Mouse (Mus musculus) midbrain, postnatal 0 days (tissue): ENCODE data around the gene Med21. TPM values are rescaled to one million over a fixed set of nuclear protein-coding genes. Genes with fewer than 3 reads are reported as not detected.

Experiments used
- ATAC-seq: fragments of 200-750 bp; cut with Nextera tagmentation; 2 replicates; pipeline ENCODE4 v1.8.0; 2017; ENCODE audit warnings: moderate number of reproducible peaks, mild to moderate bottlenecking, moderate TSS enrichment, moderate library complexity; ENCODE audit not compliant: low FRiP score
- DNase-seq: peaks from one replicate; pipeline ENCODE4 v3.0.0-alpha.2; 2015; ENCODE audit warnings: low spot score
- H3K27ac ChIP-seq: fragments of 300-500 bp; sonication (generic); 2 replicates; pipeline ENCODE4 v1.5.1; 2014; ENCODE audit warnings: low read depth, mild to moderate bottlenecking, low read length, mixed read lengths
- H3K27me3 ChIP-seq: fragments of 300-500 bp; sonication (generic); 2 replicates; pipeline ENCODE4 v1.6.1; 2014; ENCODE audit warnings: low read length, control low read depth, mixed read lengths; ENCODE audit not compliant: insufficient read depth
- H3K36me3 ChIP-seq: fragments of 300-500 bp; sonication (generic); 2 replicates; pipeline ENCODE4 v1.6.1; 2014; ENCODE audit warnings: low read length, control low read depth, mixed read lengths; ENCODE audit not compliant: insufficient read depth
- H3K4me1 ChIP-seq: fragments of 300-500 bp; sonication (generic); 2 replicates; pipeline ENCODE4 v1.6.1; 2014; ENCODE audit warnings: mild to moderate bottlenecking, control low read depth, antibody characterized with exemption, low read length, mixed read lengths; ENCODE audit not compliant: insufficient read depth
- H3K4me2 ChIP-seq: fragments of 300-500 bp; sonication (generic); 2 replicates; pipeline ENCODE4 v1.6.1; 2014; ENCODE audit warnings: low read depth, mild to moderate bottlenecking, low read length, mixed read lengths; ENCODE audit not compliant: poor library complexity, severe bottlenecking
- H3K4me3 ChIP-seq: fragments of 300-500 bp; sonication (generic); 2 replicates; pipeline ENCODE4 v1.5.1; 2014; ENCODE audit warnings: low read depth, mild to moderate bottlenecking, low read length, moderate library complexity
- H3K9ac ChIP-seq: fragments of 300-500 bp; sonication (generic); replicated peaks from 2 replicates; pipeline ENCODE4 v1.6.1; 2014; ENCODE audit warnings: mild to moderate bottlenecking, low read length, moderate library complexity, mixed read lengths; ENCODE audit not compliant: poor library complexity, severe bottlenecking
- H3K9me3 ChIP-seq: fragments of 300-500 bp; sonication (generic); 2 replicates; pipeline ENCODE4 v1.6.1; 2016; ENCODE audit warnings: low read length, control low read depth
- CTCF ChIP-seq: IDR thresholded peaks from 2 replicates; pipeline ENCODE4 v1.5.1; 2016; ENCODE audit warnings: antibody characterized with exemption, mild to moderate bottlenecking
- whole genome bisulfite sequencing: fragments of 180-500 bp; shearing (Covaris S2); extraction: QIAGEN DNeasy Blood & Tissue Kit; methylation state at CpG from one replicate; pipeline ENCODE4 v1.1.7; 2014; 5-methylcytosine and 5-hydroxymethylcytosine counted together
- polyA plus RNA-seq: library from polyadenylated mRNA; unstranded; fragments of >200 nt; fragmentation: Nextera tagmentation; extraction: Ambion mirVana; gene quantifications from 2 replicates; pipeline ENCODE4 v1.2.1, GENCODE M21; 2015
- total RNA-seq: library from RNA; depleted of rRNA; stranded (reverse); fragments of >200 nt; gene quantifications from 2 replicates; pipeline ENCODE4 v1.2.3, GENCODE M21; 2014; rRNA removed

The Med21 gene
- total and polyA plus RNA-seq, 2 experiments from 2014 or later, result 34.6 to 101 TPM

DNA sequence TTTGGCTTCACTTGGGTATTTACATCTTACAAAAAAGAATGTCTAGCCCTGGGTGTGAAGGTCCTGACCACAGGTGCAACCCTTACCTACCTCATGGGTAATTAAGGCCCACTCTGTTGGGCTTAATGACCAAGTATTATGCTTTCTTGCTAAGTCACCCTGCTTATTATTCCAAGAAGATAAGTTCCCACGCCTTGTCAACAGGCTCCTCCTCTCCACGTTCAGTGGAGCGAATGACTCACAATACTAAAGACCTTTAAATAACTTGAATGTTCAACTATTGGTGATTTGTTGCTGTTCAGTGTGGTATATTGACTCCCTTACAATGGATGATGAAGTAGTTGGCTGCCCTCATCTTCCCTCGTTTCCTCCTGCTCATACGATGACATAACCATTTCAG, 55.4 kb downstream of the Med21 start:
- Histone ChIP-seq H3K4me3 (no peak overlapping the region), H3K27ac (no peak overlapping the region), H3K36me3 (no peaks in the 10 kb centered on the region), H3K27me3 (no peaks in the 10 kb centered on the region), H3K9ac (no peak overlapping the region), H3K4me1 (no peaks in the 10 kb centered on the region), H3K9me3 (no peaks in the 10 kb centered on the region), H3K4me2 (no peak overlapping the region)
- TF ChIP-seq CTCF, result no peak
- ATAC-seq (no peak), DNase-seq (no peak)
- 72% methylated on average over 5 of the region's 5 CpGs for WGBS

DNA sequence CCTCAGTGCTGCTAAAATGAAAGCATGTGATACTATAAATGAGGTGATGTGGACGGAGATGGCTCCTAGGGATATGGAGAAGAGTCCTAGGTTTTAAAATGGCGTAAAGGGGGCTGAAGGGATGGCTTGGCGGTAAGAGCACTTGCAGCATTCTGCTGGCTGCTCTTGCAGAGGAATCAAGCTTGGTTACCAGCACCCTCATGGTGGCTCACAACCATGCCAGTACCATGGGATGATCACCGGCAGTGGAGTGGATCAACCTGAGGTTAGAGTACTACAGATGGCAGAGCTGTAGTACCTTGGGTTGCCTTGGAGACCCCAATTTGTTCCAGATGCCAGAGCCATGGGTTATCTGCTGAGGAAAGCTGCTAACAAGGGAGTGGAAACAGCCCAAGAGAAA, 56.0 kb downstream of the Med21 start:
- DNase-seq, result no peak
- Histone ChIP-seq H3K27ac (no peak overlapping the region), H3K27me3 (no peaks in the 10 kb centered on the region), H3K9me3 (no peaks in the 10 kb centered on the region), H3K9ac (no peak overlapping the region), H3K4me1 (no peaks in the 10 kb centered on the region), H3K4me2 (no peak overlapping the region), H3K36me3 (no peaks in the 10 kb centered on the region), H3K4me3 (no peak overlapping the region)
- 91% methylated on average over 4 of the region's 4 CpGs for WGBS
- no peak for TF ChIP-seq CTCF
- no peak for ATAC-seq

Other genes with a start within 250 kb of the Med21 start
- 12.9 and 15.9 TPM in 2 replicates for gene Itpr2, start 140.3 kb upstream of the Med21 start, total RNA-seq
- gene Itpr2, start 140.3 kb upstream of the Med21 start, polyA plus RNA-seq, result 9.1 and 9.6 TPM in 2 replicates
- gene Fgfr1op2, start 65.3 kb upstream of the Med21 start, total RNA-seq, result 20.9 and 24.6 TPM in 2 replicates
- 33.4 and 37.7 TPM in 2 replicates for gene Fgfr1op2, start 65.3 kb upstream of the Med21 start, polyA plus RNA-seq
- gene Ints13, start 64.7 kb upstream of the Med21 start, total RNA-seq, result 20.8 and 36.2 TPM in 2 replicates
- 18.1 and 18.4 TPM in 2 replicates for gene Ints13, start 64.7 kb upstream of the Med21 start, polyA plus RNA-seq
- 44.3 and 49.8 TPM in 2 replicates for gene Tm7sf3, start 277 bp downstream of the Med21 start, total RNA-seq
- 36.3 and 38.3 TPM in 2 replicates for gene Tm7sf3, start 277 bp downstream of the Med21 start, polyA plus RNA-seq
- 6.6 and 8.2 TPM in 2 replicates for gene Stk38l, start 82.4 kb downstream of the Med21 start, total RNA-seq
- 12.4 and 12.9 TPM in 2 replicates for gene Stk38l, start 82.4 kb downstream of the Med21 start, polyA plus RNA-seq
- 2.5 and 6.4 TPM in 2 replicates for gene Arntl2, start 153.5 kb downstream of the Med21 start, total RNA-seq
- gene Arntl2, start 153.5 kb downstream of the Med21 start, polyA plus RNA-seq, result 4.5 and 6.4 TPM in 2 replicates
- gene Smco2, start 207.6 kb downstream of the Med21 start, total RNA-seq, result not detected in 2 replicates
- not detected in 2 replicates for gene Smco2, start 207.6 kb downstream of the Med21 start, polyA plus RNA-seq
- 23.7 and 25.0 TPM in 2 replicates for gene Ppfibp1, start 245.9 kb downstream of the Med21 start, total RNA-seq
- gene Ppfibp1, start 245.9 kb downstream of the Med21 start, polyA plus RNA-seq, result 21.6 and 25.4 TPM in 2 replicates